ENCODE assay signal across 8 mouse cellular contexts in genomic region chr8:92673555-92674243, GRCm38 (mm10). TPM values are rescaled to one million over a fixed set of nuclear protein-coding genes. Genes with fewer than 3 reads are reported as not detected.
A peak's percentile ranks its signal among the peaks of the same experiment; 100 is the strongest.
DNase-seq lines count a peak whose midpoint lies in the region; ATAC-seq and TF ChIP-seq lines count a peak whose summit lies in the region.

No protein-coding gene starts in this region.

- ATAC-seq in embryonic facial prominence, embryonic 15.5 days (ENCODE audit: insufficient number of reproducible peaks, low FRiP score, low TSS enrichment, low read depth): peak; percentile 75
- ATAC-seq in heart, embryonic 14.5 days (ENCODE audit: insufficient number of reproducible peaks, insufficient read depth, low FRiP score, low read depth): peak; percentile 75

- peaks cover 91% of the 10 kb centered on the region for H3K27me3 ChIP-seq in embryonic facial prominence, embryonic 15.5 days
- peaks cover 93% of the 10 kb centered on the region for H3K27me3 ChIP-seq in heart, embryonic 14.5 days (ENCODE audit: control insufficient read depth, insufficient read depth, low read length)

- TF ChIP-seq CTCF in lung, adult 2 months (IDR thresholded peaks at IDR 0.05; ENCODE audit: insufficient read depth, low read length): no peak

- H3K9me3 ChIP-seq in embryonic facial prominence, embryonic 15.5 days (replicated peaks): no peaks in the 10 kb centered on the region
- no peaks in the 10 kb centered on the region for H3K9me3 ChIP-seq in heart, embryonic 14.5 days (ENCODE audit: control insufficient read depth, low read length)

- TF ChIP-seq POLR2A in lung, adult 2 months (IDR thresholded peaks at IDR 0.05; ENCODE audit: borderline replicate concordance, extremely low read depth, low read depth, low read length): no peak

- H3K27ac ChIP-seq in embryonic facial prominence, embryonic 15.5 days (replicated peaks): no peak overlapping the region
- H3K27ac ChIP-seq in heart, embryonic 14.5 days (replicated peaks in 1 of 2; ENCODE audit: control insufficient read depth in 1 of 2, insufficient read depth in 1 of 2, low read depth in 2 of 2, low read length in 2 of 2): no peak overlapping the region

- no peaks in the 10 kb centered on the region for H3K36me3 ChIP-seq in embryonic facial prominence, embryonic 15.5 days
- no peaks in the 10 kb centered on the region for H3K36me3 ChIP-seq in heart, embryonic 14.5 days (ENCODE audit: control insufficient read depth, insufficient read depth, low read length)

- peak overlapping the region; percentile 38 for H3K4me3 ChIP-seq in embryonic facial prominence, embryonic 15.5 days (replicated peaks)
- peak overlapping the region; percentile 48 to 50 for H3K4me3 ChIP-seq in heart, embryonic 14.5 days (ENCODE audit: control insufficient read depth in 1 of 2, insufficient read depth in 1 of 2, low read depth in 1 of 2, low read length in 2 of 2)
- no peak overlapping the region for H3K4me3 ChIP-seq in lung, adult 2 months (replicated peaks; ENCODE audit: extremely low read depth, low read depth, low read length)

- peak; percentile 21 for DNase-seq in right cerebral cortex, adult 18-20 months
- DNase-seq in right cerebral cortex, postnatal 25 days: no peak
- DNase-seq in kidney, postnatal 14 days: peak; percentile 45
- peak; percentile 37 for DNase-seq in lung, adult 2 months
- DNase-seq in ovary, postnatal 36 days (ENCODE audit: low spot score): peak; percentile 64
- no peak for DNase-seq in spleen, postnatal 4 days (ENCODE audit: low spot score in 2 of 2)

- WGBS in embryonic facial prominence, embryonic 15.5 days: 0% methylated on average over 30 of the region's 30 CpGs
- WGBS in heart, embryonic 14.5 days: 1% methylated on average over 25 of the region's 30 CpGs
- 1% methylated on average over 30 of the region's 30 CpGs for WGBS in lung, adult 2 months

- peaks cover 30% of the 10 kb centered on the region for H3K4me1 ChIP-seq in embryonic facial prominence, embryonic 15.5 days
- peaks cover 5 to 23% of the 10 kb centered on the region in 2 experiments; a peak in 3 of 4 replicates for H3K4me1 ChIP-seq in heart, embryonic 14.5 days (ENCODE audit: control insufficient read depth in 2 of 2, insufficient read depth in 2 of 2, low read length in 2 of 2)
- H3K4me1 ChIP-seq in lung, adult 2 months (ENCODE audit: control insufficient read depth, insufficient read depth, low read length): no peaks in the 10 kb centered on the region

- H3K4me2 ChIP-seq in embryonic facial prominence, embryonic 15.5 days (replicated peaks): peak overlapping the region; percentile 71
- H3K4me2 ChIP-seq in heart, embryonic 14.5 days (ENCODE audit: low read length): peak overlapping the region; percentile 71

- no peak overlapping the region for H3K9ac ChIP-seq in embryonic facial prominence, embryonic 15.5 days
- H3K9ac ChIP-seq in heart, embryonic 14.5 days (ENCODE audit: low read length): peak overlapping the region; percentile 48

RNA-seq across cellular contexts. Expression of gene Irx6, which starts 0.4 kb away (rescaled TPM):
- 0.48 and 0.56 TPM in 2 replicates for polyA plus RNA-seq in embryonic facial prominence, embryonic 15.5 days (2015; fragmentation: Nextera tagmentation; extraction: Ambion mirVana)
- 1.9 and 2.4 TPM in 2 replicates for polyA plus RNA-seq in heart, embryonic 14.5 days (2014; fragmentation: Nextera tagmentation; extraction: Ambion mirVana)
- polyA plus RNA-seq in lung, adult 2 months (2012; rRNA removed): not detected in 2 replicates

Comparison
In these comparisons a context has a peak if more than half of its experiments do, and no peak if none do; other contexts are left out.
1. DNase-seq: peak in right cerebral cortex, adult 18-20 months (single experiment), kidney, postnatal 14 days (single experiment), lung, adult 2 months (single experiment) and ovary, postnatal 36 days (single experiment); none in right cerebral cortex, postnatal 25 days (single experiment) and spleen, postnatal 4 days (0 of 2).